Mouse (Mus musculus): ENCODE results near the gene Shc2.

Shc2 gene

DNA sequence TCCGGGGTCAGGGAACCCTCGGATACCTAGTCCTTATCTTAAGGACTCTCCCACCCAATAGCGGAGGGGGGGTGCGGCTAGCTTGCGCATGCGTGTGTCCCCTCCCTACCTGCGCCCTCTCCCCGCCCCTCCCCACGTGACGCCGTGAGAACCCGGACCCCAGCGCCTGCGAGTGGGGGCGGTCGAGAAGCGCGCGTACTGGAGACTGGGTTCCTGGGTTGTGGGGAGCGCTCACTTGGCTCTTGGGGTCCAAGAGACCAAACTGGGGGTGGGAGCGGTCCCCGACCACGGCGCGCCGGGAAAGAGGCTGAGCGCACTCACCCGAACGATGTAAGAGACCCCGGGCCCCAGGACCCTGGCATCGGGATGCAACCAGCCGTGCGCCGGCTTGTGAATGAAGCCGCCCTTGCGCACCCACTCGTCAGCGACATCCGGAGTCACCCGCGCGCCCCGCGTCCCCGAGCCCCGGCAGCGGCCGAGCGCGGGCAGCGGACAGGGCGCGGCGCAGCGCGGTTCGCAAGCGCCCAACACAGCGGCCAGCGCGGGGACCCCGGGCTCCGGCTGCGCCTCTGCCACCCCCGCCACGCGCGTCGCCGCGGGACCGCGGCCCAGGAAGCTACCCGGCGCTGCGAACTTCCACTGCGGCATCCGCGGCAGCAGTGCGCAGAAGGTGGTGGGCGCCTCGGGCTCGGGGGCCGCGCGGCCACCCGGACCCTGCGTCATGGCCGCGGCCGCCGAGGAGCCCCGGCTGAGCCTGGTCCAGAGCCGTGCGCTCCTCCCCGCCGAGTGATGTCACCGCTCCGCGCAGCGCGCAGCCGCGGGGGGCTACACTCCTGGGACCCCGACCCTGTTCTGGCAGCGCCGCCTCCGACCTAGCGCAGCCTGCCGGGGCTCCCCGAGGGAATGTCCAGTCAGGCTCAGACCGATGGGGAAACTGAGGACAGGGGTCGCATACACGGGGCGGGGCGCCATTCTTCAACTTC lies at the start of gene Shc2:
TSS of gene Shc2 (minus strand) at position 791 of the 983 bp plus-strand sequence.
- DNase-seq (ENCODE audit: low read depth, low spot score) = peak; percentile 84

DNA sequence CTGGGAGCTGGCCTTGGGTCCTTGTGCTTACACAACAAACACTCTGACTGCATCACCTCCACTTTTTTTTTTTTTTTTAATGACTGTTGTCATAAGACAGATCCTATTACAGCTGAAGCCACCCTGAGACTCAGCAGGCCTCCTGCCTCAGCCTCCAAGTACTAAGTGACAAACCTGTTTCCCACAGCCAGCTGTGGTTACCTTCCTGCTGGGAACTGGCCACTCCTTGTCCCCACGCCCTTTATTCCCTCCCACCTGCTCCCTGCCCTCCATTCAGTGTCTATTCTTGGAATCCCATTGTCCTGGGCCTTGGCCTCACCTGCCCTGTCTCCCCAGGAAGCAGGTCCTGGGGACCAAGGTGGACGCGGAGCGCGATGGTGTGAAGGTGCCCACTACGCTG lies 49.8 kb upstream of the Shc2 start:
- DNase-seq (ENCODE audit: low read depth, low spot score) = peak; percentile 46

DNA sequence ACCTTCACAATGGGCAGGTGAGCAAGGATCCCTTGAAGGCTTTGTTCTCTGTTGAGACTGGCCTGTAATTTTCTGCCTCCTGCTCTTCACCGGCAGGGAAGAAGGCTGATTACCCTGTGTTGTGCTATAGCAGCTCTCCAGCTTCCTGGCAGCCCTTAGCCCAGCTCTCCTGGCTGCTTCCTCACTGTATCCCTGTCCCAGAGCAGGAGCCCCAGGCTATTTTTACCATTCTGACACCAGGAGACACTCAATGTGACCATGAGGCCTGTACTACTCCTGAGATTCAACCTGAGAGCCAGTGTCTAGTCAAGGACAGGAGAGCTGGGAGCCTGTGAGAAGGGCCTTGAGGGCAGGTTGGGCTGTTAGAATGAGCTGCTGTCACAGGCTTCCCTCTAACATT lies 49.0 kb upstream of the Shc2 start:
- no peak for DNase-seq (ENCODE audit: low read depth, low spot score)

DNA sequence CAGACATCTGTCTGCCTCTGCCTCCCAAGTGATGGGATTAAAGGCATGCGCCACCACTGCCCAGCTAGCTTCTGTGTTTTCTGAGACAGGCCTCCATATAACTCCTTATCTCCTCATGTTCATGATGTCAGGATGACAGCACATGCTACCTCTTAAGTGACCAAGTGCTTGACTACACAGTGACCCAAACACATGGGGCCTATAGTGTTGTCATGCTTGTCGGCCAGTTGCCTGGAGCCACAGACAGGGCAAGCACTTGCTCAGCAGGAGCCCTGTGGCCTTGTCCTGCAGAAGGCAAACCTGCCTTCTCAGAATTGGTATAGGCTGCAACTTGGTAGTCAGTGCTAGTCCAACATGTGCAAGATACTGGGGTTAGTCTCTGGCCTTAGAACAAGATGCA lies 48.5 kb upstream of the Shc2 start:
- no peak for DNase-seq (ENCODE audit: low read depth, low spot score)

DNA sequence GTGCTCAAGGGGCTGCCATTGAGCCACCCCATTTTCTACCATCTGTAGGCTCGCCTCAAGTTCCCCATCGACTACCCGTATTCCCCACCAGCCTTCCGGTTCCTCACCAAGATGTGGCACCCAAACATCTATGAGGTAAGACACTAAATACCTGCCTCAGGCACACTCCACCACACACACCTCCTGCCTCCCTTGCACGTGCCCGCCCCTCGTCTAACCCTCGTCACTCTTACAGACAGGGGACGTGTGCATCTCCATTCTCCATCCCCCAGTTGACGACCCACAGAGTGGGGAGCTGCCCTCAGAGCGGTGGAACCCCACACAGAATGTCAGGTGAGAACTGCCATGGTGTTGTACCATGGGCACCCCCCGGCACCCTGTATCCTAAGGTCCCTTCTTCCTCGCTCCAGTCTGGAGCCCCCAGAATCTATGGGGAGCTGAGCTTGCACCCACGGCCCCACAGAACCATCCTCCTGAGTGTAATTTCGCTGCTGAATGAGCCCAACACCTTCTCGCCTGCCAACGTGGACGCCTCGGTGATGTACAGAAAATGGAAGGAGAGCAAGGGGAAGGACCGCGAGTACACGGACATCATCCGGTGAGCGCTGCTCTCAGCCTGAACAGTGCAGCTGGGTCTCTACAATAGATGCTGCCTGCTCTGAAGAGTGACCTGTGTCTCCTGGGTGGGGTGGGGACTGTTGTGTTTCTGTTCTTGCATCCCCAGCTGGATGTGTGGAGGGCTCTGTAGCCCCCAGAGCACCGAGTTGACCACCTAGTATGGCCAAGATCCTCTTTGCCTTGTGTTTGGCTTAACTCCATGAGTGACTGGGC lies 47.3 kb upstream of the Shc2 start:
- no peak for DNase-seq (ENCODE audit: low read depth, low spot score)

DNA sequence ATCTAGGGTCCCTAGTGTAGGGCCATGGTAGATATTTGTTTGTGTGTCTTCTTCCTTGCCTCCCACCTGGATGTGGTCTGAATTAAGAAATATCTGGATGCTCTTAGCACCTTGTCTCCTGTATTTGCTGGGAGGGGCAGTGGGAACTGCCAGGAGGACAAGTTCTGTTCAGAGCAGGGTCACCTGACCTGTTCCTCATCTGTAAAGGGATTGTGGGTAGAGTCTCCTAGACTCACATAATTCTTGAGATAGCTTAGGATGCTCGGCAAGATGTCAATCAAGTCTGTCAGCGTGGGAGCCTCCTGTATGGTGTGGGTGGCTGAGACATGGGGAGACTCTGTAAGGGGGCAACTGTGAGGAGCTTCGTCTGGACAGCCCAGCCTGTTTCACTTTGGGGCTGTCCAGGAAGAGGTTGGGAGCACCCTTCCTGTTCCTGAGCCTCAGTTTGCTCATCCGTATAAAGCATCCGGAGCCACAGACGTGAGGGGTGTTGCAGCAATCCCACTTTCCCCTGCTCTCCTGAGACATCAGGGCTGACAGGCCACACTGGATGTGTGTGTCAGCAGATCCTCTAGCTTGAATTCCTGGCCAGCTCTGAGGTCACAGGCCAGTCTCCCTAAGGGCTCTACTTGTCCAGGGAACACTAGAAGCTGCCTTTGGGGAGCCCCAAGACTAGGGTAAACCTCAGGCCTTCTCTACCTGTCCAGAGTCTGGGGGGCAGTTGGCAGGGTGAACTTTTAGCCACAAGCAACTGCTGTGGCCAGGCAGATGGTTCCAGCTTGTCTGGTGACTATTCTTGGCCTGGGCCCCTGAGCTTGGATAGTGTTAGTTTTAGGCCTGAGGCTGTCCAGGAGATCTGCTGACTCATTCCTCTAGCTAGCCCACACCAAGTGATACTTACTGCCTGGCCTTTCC lies 46.3 kb upstream of the Shc2 start:
- DNase-seq (ENCODE audit: low read depth, low spot score) = no peak

DNA sequence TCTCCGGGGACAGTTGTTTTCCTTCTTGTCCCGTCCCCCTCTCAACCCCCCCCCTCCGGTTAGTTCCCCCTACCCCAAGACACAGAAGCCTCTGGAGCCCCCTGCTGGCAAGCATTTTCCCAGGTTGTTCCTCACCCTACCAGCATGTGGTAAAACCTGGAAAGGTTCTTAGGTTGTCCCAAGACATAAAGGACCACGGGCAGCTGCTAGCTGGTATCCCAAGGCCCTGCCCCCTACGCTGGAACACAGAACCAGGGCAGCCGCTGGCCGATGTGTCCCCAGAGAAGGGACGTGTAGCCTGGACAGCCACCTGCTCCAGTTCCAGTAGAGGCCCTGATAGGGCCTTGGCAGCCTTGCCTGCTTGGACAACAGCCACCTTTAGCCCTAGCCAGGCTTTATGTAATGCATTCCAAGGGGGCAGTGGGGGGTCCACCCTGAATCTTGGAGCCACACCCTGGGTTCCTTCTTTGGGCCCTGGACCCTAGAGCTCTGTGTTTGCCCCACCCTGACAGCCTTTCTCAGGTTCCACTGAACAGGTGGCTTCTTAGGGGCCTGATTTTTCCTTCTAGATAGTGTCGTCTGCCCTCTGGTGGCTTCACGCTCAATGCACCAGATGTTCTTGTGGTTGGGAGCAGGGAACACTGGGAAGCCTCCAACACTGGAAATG lies 45.3 kb upstream of the Shc2 start:
- peak; percentile 91 for DNase-seq (ENCODE audit: low read depth, low spot score)

DNA sequence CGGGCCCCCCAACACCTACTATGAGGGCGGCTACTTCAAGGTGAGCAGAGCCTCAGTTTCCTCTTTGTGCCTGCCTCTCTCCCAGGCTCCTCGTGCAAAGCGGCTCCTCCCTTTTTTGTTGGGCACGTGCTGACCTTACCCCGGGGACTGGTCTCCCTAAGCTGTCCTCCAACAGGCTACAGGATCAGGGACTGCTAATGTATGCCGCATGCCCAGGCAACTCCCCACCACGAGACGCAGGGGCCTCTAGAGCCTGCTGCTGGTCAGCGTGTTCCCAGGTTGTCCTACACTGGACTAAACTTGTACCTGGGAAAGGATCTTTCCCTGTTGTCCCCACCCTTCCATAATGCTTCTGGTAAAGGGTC lies 44.8 kb upstream of the Shc2 start:
- DNase-seq (ENCODE audit: low read depth, low spot score) = no peak

DNA sequence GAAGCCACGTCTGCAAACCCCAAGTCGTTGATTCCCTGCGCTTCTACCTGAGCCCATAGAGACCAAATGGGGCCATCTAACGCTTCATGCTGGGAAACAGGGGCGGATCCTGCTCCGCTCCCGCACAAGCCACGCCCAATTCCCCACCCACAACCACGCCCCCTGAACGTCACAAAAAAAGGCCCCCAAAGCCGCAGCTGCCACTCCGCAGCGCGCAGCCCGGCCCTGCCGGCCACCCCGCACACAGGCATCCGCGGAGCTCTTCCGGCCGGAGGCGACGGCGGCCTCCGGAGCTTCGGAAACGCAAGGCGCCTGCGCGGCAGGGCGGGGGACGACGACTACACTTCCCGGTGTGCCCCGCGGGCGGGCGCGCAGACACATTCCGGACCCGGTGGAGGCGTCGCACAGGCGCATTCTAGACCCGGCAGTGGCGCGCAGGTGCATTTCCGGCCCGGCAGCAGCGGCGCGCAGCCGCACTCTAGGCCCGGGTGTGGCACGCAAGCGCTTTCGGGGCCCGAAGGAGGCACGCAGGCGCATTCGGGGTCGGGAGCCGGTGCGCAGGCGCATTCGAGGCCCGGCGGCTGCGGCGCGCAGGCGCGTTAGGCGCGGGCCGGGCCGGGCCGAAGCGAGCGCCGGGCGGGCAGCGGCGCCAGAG lies 44.0 kb upstream of the Shc2 start, which contains the start of gene Cdc34:
TSS of gene Cdc34 (plus strand) at position 605 of the 655 bp plus-strand sequence.
- DNase-seq (ENCODE audit: low read depth, low spot score) = peak; percentile 100

DNA sequence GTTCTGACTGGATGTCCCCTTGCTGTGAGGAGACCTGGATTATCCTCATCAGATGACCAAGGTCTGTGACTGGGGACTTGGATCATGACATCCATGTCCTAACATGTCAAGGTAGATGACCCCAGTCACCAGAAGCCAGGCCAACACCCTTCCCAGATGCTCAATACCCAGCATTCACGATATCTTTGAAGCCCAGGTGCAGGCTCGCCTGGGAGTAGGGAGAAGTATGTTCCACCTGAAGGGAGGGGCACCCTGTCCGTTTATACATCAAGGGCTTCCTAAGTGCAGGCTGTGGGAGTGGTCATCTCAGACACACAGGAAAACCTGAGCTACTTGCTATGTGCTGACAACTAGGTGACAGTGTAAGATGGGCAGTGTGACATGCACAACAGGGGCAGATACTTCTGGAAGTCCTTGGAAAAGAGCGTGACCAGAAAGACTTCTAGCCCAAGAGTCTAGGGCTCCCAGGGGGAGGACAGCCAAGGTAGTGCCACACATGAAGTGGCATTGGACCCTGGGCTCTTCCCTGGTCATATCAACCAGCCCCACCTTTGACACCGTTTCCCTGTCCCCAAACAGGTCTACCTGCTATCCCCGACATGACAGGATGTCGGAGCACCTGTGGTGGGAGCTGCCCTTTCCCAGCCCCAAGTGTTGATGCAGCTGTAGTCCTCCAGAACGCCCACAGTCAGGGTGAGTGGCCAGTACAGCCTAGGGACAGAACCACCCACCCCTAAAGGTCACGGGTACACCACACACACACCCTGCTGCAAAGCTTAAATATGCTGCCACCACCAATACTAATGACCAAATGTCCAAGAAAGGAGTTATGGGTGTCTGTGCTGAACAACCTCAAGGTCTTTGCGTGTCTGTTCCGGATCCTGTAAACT lies 43.1 kb upstream of the Shc2 start:
- no peak for DNase-seq (ENCODE audit: low read depth, low spot score)

DNA sequence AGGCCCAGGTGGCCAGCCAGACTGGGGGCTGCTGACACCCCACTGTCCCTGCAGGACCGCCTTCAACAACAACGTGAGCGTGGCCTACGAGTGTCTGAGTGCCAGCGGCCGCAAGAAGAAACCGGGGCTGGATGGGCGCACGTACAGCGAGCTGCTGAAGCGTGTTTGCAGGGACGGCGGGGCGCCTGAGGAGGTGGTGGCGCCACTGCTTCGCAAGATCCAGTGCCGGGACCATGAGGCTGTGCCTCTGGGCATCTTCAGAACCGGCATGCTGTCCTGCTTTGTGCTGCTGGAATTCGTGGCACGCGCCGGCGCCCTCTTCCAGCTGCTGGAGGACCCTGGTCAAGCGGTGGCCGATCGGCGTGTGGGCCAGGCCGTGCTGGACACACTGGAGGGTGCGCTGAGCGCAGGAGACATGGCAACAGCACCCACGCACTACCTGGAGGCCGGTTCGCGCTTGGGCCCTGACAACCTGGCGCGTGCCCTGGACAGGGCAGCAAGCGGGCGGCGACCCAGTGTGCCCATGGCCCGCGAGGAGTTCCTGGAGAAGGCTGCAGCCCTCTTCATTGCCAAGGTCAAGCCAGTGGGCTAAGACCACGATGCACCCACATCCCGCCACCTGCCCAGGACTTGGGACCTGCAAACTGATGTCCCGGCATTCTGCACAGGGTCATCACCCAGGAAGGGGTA lies 37.8 kb upstream of the Shc2 start:
- peak; percentile 78 for DNase-seq (ENCODE audit: low read depth, low spot score)

DNA sequence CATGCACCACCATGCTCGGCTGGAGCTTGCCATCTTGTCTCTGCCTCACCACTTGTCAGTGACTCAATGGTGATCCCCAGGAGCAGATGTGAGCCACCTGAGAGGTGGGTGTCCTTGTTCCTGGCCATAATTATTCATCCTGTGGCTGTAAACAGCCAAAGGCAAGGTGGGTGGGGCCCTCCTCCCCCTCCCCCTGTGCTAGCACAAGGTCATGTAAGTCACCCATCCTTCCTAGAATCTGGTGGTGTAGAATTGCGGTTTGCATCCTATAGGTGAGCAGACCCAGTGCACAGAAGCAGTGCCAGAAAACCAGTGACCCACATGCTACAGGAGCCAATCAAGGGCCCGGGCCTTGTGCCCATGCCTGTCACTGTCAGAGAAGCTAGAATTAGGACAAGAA lies 35.3 kb upstream of the Shc2 start:
- DNase-seq (ENCODE audit: low read depth, low spot score) = peak; percentile 69

DNA sequence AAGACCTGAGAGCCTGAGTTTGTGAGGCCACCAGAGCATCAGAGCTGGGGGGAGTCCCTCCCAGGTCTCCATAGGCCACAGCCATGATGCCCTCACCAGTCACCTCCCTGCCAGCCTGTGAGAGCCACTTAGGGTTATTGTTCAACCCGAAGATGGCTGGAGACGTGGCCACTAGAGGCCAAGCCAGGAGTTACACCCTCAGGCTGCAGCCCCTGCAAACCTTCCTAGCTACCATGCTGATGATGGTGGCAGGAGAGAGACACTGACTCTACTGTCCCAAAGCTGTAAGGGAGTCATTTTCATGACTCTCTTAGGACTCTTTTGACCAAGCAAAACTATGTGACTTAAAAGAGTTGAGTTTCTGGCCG lies 34.4 kb upstream of the Shc2 start:
- DNase-seq (ENCODE audit: low read depth, low spot score) = peak; percentile 73

DNA sequence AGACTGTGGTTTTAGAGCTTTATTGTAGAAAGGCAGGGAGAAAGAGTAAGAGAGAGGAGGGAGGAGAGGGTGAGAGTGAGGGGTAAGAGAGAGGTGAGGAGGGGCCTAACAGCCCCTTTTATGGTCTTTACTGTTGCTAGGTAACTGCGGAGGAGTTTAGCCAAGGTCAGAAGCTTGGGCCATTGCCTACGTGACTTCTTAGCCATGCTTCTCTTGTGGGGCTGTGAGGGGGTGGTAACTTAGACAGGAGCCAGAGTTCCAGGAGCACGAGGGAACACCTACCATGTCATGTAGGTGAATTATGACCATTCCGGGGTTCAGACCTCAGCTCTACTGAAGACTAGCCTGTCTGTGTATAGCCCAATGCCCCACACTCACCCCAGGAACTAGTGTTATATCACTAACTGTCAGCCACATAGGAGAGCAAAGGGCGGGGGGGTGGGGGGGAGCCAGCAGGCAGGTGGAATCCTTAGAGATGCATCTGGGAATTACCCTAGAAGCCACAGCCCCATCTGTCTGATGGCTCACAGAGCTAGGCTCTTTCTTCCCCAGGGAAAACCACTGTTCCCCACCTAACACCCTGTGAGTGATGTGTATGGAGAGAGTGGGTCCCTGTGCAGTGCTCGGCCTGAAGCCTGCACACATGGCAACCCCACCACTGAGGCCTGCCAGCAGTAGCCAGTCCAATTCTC lies 33.8 kb upstream of the Shc2 start:
- DNase-seq (ENCODE audit: low read depth, low spot score) = peak; percentile 63

DNA sequence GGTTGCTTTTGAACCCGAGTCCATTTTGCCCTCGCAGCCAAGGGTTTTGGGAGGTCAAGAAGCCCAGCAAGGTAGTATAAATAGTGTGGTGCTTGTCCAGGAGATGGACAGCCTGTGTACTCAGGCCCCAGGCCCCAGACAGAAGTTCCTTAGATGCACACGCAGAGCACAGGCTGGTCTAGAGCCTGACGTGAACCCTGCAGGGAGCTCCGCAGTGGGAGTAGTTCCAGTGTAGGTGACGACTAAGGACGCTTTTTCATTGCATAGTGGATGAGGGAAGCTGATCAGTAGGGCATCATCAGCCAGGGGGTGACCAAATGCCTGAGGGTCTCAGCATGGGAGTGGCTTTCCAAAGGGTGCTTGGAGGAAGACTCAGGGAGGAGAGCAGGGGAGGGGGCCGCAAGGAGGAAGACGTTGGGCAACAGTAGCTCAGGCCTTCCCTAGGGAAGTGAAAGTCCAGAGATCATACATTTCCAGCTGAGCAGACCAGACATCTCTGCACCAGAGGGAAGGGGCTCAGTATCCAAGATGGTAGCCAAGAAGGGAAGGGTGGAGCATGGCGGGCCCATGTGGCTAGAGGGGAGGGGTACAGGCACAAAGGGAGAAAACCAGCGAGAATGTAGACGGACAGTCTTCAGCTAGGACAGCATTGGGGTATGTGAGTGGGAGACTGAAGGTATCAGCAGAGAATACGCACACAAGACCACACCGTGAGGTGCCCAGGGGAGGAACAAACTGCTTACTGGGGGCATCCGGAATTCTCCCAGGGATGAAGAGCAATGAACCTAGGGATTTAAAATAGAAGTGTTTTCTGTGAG lies 32.6 kb upstream of the Shc2 start:
- peak; percentile 52 for DNase-seq (ENCODE audit: low read depth, low spot score)

DNA sequence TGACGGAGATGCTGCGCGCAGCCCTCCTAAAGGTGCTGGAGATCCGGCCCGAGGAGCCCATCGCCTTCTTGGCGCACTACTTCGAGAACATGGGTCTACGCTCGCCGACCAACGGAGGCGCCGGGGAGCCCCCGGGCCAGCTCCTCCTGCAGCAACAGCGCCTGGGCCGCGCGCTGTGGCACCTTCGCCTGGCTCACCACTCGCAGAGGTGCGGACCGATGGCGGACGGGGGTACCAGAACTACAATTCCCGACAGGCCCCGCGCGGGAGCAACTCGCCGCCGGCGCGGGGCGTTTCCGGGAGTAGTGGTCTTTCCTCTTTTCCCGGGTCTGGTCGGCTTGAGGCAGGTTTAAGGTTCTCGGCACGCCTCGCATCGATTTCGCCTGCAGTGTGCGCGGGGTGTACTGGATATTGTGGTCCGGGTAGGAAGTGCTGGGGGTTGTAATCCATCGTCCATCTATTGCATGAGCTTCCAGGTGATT lies 31.9 kb upstream of the Shc2 start:
- peak; percentile 95 for DNase-seq (ENCODE audit: low read depth, low spot score)

All from ZHBTc4 (cell line).